Mouse (Mus musculus): ENCODE results near the gene Drg2.

The Drg2 gene

GRCm38 (mm10) chr11:60470743-60471142 is 16.4 kb downstream of the Drg2 start:
- DNase-seq (ENCODE audit: low spot score), result no peak

DNA sequence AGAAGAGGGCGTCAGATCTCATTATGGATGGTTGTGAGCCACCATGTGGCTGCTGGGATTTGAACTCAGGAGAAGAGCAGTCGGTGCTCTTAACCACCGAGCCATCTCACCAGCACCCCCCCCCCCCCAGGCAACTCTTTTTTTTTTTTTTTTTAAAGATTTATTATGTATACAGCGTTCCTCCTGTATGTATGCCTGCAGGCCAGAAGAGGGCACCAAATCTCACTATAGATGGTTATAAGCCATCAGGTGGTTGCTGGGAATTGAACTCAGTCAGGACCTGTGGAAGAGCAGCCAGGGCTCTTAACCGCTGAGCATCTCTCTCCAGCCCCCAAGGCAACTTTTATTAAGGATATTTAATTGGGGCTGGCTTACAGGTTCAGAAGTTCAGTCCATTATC is 20.1 kb downstream of the Drg2 start:
- no peak for DNase-seq (ENCODE audit: low spot score)

- no peak for DNase-seq (ENCODE audit: low spot score)
These were observed 21.4 kb downstream of the Drg2 start for GRCm38 (mm10) chr11:60475668-60476362.

DNA sequence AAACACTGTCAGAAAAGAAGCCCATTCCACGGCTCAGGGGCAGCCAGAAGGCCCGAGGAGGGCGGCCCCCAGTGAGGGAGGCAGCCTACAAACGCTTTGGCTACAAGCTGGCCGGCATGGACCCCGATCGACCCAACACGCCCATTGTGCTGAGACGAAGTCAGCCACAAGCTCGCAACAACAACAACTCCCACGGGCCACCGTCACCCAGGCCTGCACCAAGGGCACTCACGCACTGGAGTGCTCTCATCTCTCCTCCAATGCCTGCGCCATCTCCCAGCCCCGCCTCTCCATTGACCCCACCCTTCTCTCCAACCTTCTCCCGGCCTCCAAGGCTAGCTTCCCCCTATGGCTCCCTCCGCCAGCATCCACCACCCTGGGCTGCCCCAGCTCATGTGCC is 23.7 kb downstream of the Drg2 start:
- DNase-seq (ENCODE audit: low spot score), result peak; percentile 43

- DNase-seq (ENCODE audit: low spot score), result no peak
These were observed 31.9 kb downstream of the Drg2 start for GRCm38 (mm10) chr11:60486267-60486666.

- DNase-seq (ENCODE audit: low spot score), result no peak
These were observed 38.3 kb downstream of the Drg2 start for GRCm38 (mm10) chr11:60492726-60493125.

DNA sequence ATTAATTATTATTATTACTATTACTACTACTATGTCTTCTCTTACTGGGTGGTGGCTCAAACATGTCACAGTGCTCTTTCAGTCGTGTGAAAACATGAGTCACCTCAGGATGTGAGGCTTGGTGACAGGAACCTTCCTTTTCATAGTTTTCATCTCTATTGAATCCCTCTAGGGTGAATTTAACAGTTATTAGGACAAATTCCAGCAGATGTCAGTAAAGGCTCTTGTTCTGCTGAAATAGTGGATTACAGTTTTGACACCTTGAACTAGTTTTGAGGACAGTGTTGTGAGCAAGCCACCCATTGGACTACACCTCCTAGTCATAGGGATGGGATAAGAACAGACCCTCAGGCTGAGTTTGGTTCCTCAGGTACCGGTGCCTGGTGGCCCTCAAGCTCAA is 41.3 kb downstream of the Drg2 start:
- DNase-seq (ENCODE audit: low spot score), result no peak

DNA sequence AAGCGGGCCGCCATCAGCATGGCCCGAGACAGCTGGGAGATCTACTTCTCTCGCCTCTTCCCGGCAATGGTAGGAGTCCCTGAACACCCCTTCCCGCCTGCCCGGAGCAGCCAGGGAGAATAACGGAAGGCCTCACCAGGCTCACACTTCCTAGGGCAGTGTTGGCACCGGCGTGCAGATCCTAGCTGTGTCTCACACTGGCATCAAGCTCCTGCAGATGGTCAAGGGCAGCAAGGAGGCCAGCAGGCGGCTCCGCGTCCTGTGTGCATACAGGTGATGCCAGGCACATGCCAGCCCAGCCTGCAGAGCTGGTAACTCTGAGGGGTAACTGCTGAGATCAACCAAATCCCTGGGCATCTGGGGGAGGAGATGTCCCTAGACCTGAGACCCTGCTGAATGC is 52.9 kb downstream of the Drg2 start:
- DNase-seq (ENCODE audit: low spot score), result no peak

- no peak for DNase-seq (ENCODE audit: low spot score)
These were observed 54.6 kb downstream of the Drg2 start for GRCm38 (mm10) chr11:60508950-60509349.

GRCm38 (mm10) chr11:60509500-60509899 is 55.1 kb downstream of the Drg2 start:
- DNase-seq (ENCODE audit: low spot score), result no peak

GRCm38 (mm10) chr11:60511893-60512292 is 57.5 kb downstream of the Drg2 start:
- no peak for DNase-seq (ENCODE audit: low spot score)

- DNase-seq (ENCODE audit: low spot score), result no peak
These were observed 58.1 kb downstream of the Drg2 start for GRCm38 (mm10) chr11:60512520-60512919.

DNA sequence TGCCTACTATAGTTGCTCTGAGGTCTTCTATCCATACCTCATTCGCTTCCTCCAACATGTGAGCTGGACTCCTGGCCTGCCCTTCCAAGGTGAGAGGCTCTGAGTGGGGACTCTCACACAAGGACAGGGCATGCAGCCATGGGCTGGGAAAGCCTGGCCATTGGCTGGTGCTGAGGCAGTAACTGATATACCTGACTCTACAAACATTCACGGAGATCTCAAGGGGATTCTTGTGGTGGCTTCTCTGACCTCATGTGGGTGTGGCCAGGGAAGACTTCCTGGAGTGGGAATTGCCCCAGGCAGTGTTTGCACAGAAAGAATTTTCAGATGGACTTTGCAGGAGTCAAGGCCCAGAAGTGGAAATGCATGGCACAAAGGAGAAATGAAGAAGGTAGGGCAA is 60.5 kb downstream of the Drg2 start:
- no peak for DNase-seq (ENCODE audit: low spot score)

DNA sequence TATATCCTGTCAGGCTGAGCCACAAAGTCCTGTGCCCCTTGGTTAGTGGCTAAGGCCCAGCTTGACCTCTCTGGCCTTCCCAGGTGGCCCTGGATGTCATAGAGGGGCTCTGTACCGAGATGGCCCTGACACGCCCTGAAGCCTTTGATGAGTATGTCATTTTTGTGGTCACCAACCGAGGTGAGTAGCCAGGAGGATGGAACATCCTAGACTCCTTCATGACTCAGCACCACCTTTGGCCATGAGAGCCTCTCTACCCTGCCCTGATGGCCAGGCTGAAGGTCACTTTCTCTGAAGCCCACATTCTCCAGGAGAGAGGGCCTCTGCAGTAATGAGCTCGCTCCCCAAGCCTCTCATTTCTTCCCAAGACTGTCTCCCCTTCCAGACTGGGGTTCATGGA is 63.9 kb downstream of the Drg2 start:
- DNase-seq (ENCODE audit: low spot score), result no peak
